Mouse (Mus musculus) right cerebral cortex, postnatal 25 days (tissue): Measurements from ENCODE around the gene Ypel4.
"Not testable (repeated sequence)": the region's sequence is repeated elsewhere in the genome, so short reads cannot be mapped to it uniquely, and the experiment has no call there.

ENCODE experiments used
- DNase-seq: peaks from one replicate; pipeline ENCODE4 v3.0.0; 2022

Ypel4 gene

GRCm38 (mm10) chr2:84728191-84728590 lies 5.7 kb upstream of the Ypel4 start:
- not testable (repeated sequence) for DNase-seq

GRCm38 (mm10) chr2:84731206-84731605 lies 2.7 kb upstream of the Ypel4 start:
- no peak for DNase-seq

GRCm38 (mm10) chr2:84732394-84732793 lies 1.5 kb upstream of the Ypel4 start:
- DNase-seq = no peak

GRCm38 (mm10) chr2:84734351-84734864 lies 550 bp downstream of the Ypel4 start:
- DNase-seq = peak; percentile 56

GRCm38 (mm10) chr2:84734919-84735318 lies 1.1 kb downstream of the Ypel4 start:
- no peak for DNase-seq

GRCm38 (mm10) chr2:84735346-84735920 lies 1.6 kb downstream of the Ypel4 start:
- DNase-seq = no peak

- DNase-seq = peak; percentile 15
Measured at GRCm38 (mm10) chr2:84736312-84737161, 2.7 kb downstream of the Ypel4 start.

- DNase-seq = no peak
Measured at GRCm38 (mm10) chr2:84737451-84737925, 3.6 kb downstream of the Ypel4 start.

GRCm38 (mm10) chr2:84738271-84738911 lies 4.5 kb downstream of the Ypel4 start:
- no peak for DNase-seq

- no peak for DNase-seq
Measured at GRCm38 (mm10) chr2:84740608-84741333, 6.9 kb downstream of the Ypel4 start.

- DNase-seq = no peak
Measured at GRCm38 (mm10) chr2:84741841-84742450, 8.1 kb downstream of the Ypel4 start.

- DNase-seq = peak; percentile 14
Measured at GRCm38 (mm10) chr2:84742451-84743283, 8.8 kb downstream of the Ypel4 start.

GRCm38 (mm10) chr2:84743561-84743960 lies 9.7 kb downstream of the Ypel4 start, which contains the start of gene Gm19426:
TSS of gene Gm19426 (minus strand) at chr2:84743655.
- peak; percentile 66 for DNase-seq

GRCm38 (mm10) chr2:84744126-84744525 lies 10.3 kb downstream of the Ypel4 start:
- no peak for DNase-seq

GRCm38 (mm10) chr2:84750115-84750514 lies 16.3 kb downstream of the Ypel4 start:
- DNase-seq = no peak

- no peak for DNase-seq
Measured at GRCm38 (mm10) chr2:84756245-84756644, 22.4 kb downstream of the Ypel4 start.

- no peak for DNase-seq
Measured at GRCm38 (mm10) chr2:84757026-84757682, 23.3 kb downstream of the Ypel4 start.

- DNase-seq = no peak
Measured at GRCm38 (mm10) chr2:84758542-84759127, 24.8 kb downstream of the Ypel4 start.

GRCm38 (mm10) chr2:84760777-84761176 lies 26.9 kb downstream of the Ypel4 start:
- no peak for DNase-seq

- no peak for DNase-seq
Measured at GRCm38 (mm10) chr2:84761309-84761708, 27.5 kb downstream of the Ypel4 start.
